Mouse (Mus musculus) myocyte (in vitro differentiated cells): ENCODE data around the gene Arhgap28. TPM values are rescaled to one million over a fixed set of nuclear protein-coding genes. Genes with fewer than 3 reads are reported as not detected.

Experiments used
- H3K27me3 ChIP-seq: one replicate; pipeline ENCODE4 v1.6.1; 2011; ENCODE audit not compliant: control insufficient read depth, insufficient read depth, insufficient read length
- H3K36me3 ChIP-seq: one replicate; pipeline ENCODE4 v1.6.1; 2011; ENCODE audit not compliant: control insufficient read depth, insufficient read depth
- H3K4me2 ChIP-seq: one replicate; pipeline ENCODE4 v1.6.1; 2011; ENCODE audit warnings: low read depth, control low read depth
- H3K4me3 ChIP-seq: one replicate; pipeline ENCODE4 v1.5.1; 2011; ENCODE audit warnings: mild to moderate bottlenecking, control low read depth, moderate library complexity
- H3K79me2 ChIP-seq: one replicate; pipeline ENCODE4 v1.6.1; 2011; ENCODE audit not compliant: control insufficient read depth, insufficient read depth
- H3ac ChIP-seq: one replicate; pipeline ENCODE4 v1.6.1; 2011; ENCODE audit not compliant: control insufficient read depth, insufficient read length
- CEBPB ChIP-seq: IDR thresholded peaks from 2 replicates; pipeline ENCODE4 v1.6.1; 2011; ENCODE audit warnings: mild to moderate bottlenecking, moderate library complexity; ENCODE audit not compliant: poor library complexity, insufficient read depth, severe bottlenecking
- E2F4 ChIP-seq: IDR thresholded peaks from one replicate; pipeline ENCODE4 v1.6.1; 2011; ENCODE audit warnings: mild to moderate bottlenecking, control low read depth, moderate library complexity; ENCODE audit not compliant: insufficient read depth
- MAX ChIP-seq: IDR thresholded peaks from one replicate; pipeline ENCODE4 v1.6.1; 2011; ENCODE audit warnings: low read depth, mild to moderate bottlenecking, control low read depth
- MYOD1 ChIP-seq, 3 experiments: IDR thresholded peaks; one replicate each; pipeline ENCODE4 v1.6.1; 2011; ENCODE audit warnings: control low read depth in 2 of 3, low read depth in 2 of 3, mild to moderate bottlenecking in 2 of 3, moderate library complexity in 1 of 3; ENCODE audit not compliant: insufficient read length in 2 of 3, control insufficient read depth in 1 of 3
- MYOG ChIP-seq, 3 experiments: IDR thresholded peaks; one replicate each; pipeline ENCODE4 v1.6.1; 2011; ENCODE audit warnings: control low read depth in 2 of 3, low read depth in 2 of 3, mild to moderate bottlenecking in 2 of 3; ENCODE audit not compliant: insufficient read length in 2 of 3, control insufficient read depth in 1 of 3, insufficient read depth in 1 of 3
- POLR2A ChIP-seq: IDR thresholded peaks from one replicate; pipeline ENCODE4 v1.6.1; 2011; ENCODE audit warnings: low read depth, mild to moderate bottlenecking, control low read depth, moderate library complexity; ENCODE audit not compliant: insufficient read length
- POLR2AphosphoS2 ChIP-seq: IDR thresholded peaks from one replicate; pipeline ENCODE4 v1.6.1; 2011; ENCODE audit warnings: low read depth, control low read depth; ENCODE audit not compliant: insufficient read length
- REST ChIP-seq: IDR thresholded peaks from one replicate; pipeline ENCODE4 v1.6.1; 2011; ENCODE audit warnings: mild to moderate bottlenecking, control low read depth, moderate library complexity; ENCODE audit not compliant: insufficient read depth, insufficient read length
- SRF ChIP-seq: IDR thresholded peaks from one replicate; pipeline ENCODE4 v1.6.1; 2011; ENCODE audit warnings: low read depth; ENCODE audit not compliant: control insufficient read depth, insufficient read length
- TCF12 ChIP-seq: IDR thresholded peaks from one replicate; pipeline ENCODE4 v1.6.1; 2011; ENCODE audit warnings: mild to moderate bottlenecking, control low read depth; ENCODE audit not compliant: poor library complexity, insufficient read depth, severe bottlenecking
- TCF3 ChIP-seq: IDR thresholded peaks from one replicate; pipeline ENCODE4 v1.6.1; 2011; ENCODE audit warnings: low read depth, control low read depth; ENCODE audit not compliant: insufficient read length
- USF1 ChIP-seq: IDR thresholded peaks from one replicate; pipeline ENCODE4 v1.6.1; 2011; ENCODE audit warnings: low read depth, mild to moderate bottlenecking, control low read depth, moderate library complexity
- polyA plus RNA-seq: library from polyadenylated mRNA; unstranded; fragments of >200 nt; fragmentation: generic; extraction: Trizol; gene quantifications from one replicate; pipeline ENCODE4 v1.2.1, GENCODE M21; 2012; ENCODE audit warnings: missing spikeins

The Arhgap28 gene
- polyA plus RNA-seq, 1 experiment, result 19.8 TPM

- Histone ChIP-seq H3K27me3 (no peaks in the 10 kb centered on the region), H3K36me3 (no peaks in the 10 kb centered on the region), H3K79me2 (peaks cover 23% of the 10 kb centered on the region), H3K4me2 (no peak overlapping the region), H3K4me3 (no peak overlapping the region), H3ac (no peak overlapping the region)
- TF ChIP-seq MYOD1 (IDR thresholded peaks at IDR 0.05; ENCODE audit: control insufficient read depth in 1 of 3, insufficient read length in 2 of 3, low read depth in 2 of 3) (no peak), SRF (no peak), MYOG (IDR thresholded peaks at IDR 0.05; ENCODE audit: control insufficient read depth in 1 of 3, insufficient read depth in 1 of 3, insufficient read length in 2 of 3, low read depth in 2 of 3) (no peak), E2F4 (no peak), CEBPB (no peak), POLR2A (no peak)
Observed at GRCm38 (mm10) chr17:67954961-67955360, 49.0 kb downstream of the Arhgap28 start.

- H3K79me2 ChIP-seq, result peaks cover 18% of the 10 kb centered on the region
- no peaks in the 10 kb centered on the region for H3K36me3 ChIP-seq
- no peak overlapping the region for H3ac ChIP-seq
- no peaks in the 10 kb centered on the region for H3K27me3 ChIP-seq
- H3K4me3 ChIP-seq, result no peak overlapping the region
- no peak for TF ChIP-seq MAX
- TF ChIP-seq POLR2AphosphoS2, result no peak
- no peak for TF ChIP-seq MYOD1 (IDR thresholded peaks at IDR 0.05; ENCODE audit: control insufficient read depth in 1 of 3, insufficient read length in 2 of 3, low read depth in 2 of 3)
- TF ChIP-seq TCF12, result no peak
- TF ChIP-seq USF1, result no peak
- no peak for TF ChIP-seq REST
- no peak for TF ChIP-seq CEBPB
- no peak for TF ChIP-seq MYOG (IDR thresholded peaks at IDR 0.05; ENCODE audit: control insufficient read depth in 1 of 3, insufficient read depth in 1 of 3, insufficient read length in 2 of 3, low read depth in 2 of 3)
- TF ChIP-seq E2F4, result no peak
- no peak for TF ChIP-seq SRF
- H3K4me2 ChIP-seq, result no peak overlapping the region
Observed at GRCm38 (mm10) chr17:67950523-67951213, 53.3 kb downstream of the Arhgap28 start.

DNA sequence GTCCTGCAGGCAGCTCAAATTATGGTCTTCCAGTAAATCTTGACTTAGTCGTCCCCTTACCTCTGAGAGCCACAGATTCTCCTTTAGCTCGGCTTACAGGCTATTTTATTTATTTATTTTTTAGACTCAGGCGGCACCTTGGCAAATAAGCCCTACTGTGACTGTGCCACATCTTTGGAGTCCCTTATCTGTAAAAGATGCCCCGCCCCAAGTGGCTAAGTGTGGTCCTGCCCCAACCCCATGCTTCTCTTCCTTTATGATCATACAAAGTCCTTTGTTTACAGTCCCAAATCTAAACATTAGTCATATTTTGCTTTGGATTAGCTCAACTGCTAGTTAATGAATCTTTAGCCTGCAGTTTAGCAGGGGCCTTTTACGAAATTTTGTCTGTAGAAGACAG, 55.3 kb downstream of the Arhgap28 start:
- Histone ChIP-seq H3K36me3 (no peaks in the 10 kb centered on the region), H3K4me3 (no peak overlapping the region), H3K79me2 (peaks cover 6% of the 10 kb centered on the region), H3K27me3 (no peaks in the 10 kb centered on the region), H3K4me2 (no peak overlapping the region), H3ac (no peak overlapping the region)
- TF ChIP-seq SRF (no peak), CEBPB (no peak), POLR2AphosphoS2 (no peak), POLR2A (no peak), MYOG (IDR thresholded peaks at IDR 0.05; ENCODE audit: control insufficient read depth in 1 of 3, insufficient read depth in 1 of 3, insufficient read length in 2 of 3, low read depth in 2 of 3) (no peak), TCF3 (no peak), E2F4 (no peak), TCF12 (no peak), REST (no peak), MAX (no peak), MYOD1 (IDR thresholded peaks at IDR 0.05; ENCODE audit: control insufficient read depth in 1 of 3, insufficient read length in 2 of 3, low read depth in 2 of 3) (no peak), USF1 (no peak)

DNA sequence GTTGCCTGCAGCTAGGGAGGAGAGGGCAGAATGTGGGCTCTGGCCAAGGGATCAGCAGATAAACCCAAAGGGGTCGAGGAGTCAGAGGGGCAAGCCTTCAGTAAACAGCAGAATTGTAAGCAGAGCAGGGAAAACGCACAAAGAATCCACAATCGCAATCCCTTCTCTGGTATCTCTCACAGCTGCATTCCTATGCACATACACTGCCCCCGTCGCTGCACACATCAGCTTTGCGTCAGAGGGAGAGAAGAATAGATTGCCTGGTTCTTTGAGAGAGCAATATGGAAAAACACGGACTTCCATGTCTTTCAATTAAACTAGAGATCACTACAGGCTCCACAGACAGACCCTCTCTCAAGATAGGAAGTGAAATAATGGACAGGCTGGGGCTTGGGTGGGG, 58.5 kb downstream of the Arhgap28 start:
- Histone ChIP-seq H3K79me2 (peaks cover 6% of the 10 kb centered on the region), H3ac (no peak overlapping the region), H3K27me3 (no peaks in the 10 kb centered on the region), H3K4me3 (no peak overlapping the region), H3K36me3 (no peaks in the 10 kb centered on the region), H3K4me2 (no peak overlapping the region)
- no peak for TF ChIP-seq USF1
- TF ChIP-seq REST, result no peak
- TF ChIP-seq TCF3, result no peak
- TF ChIP-seq MYOD1 (IDR thresholded peaks at IDR 0.05; ENCODE audit: control insufficient read depth in 1 of 3, insufficient read length in 2 of 3, low read depth in 2 of 3), result no peak
- no peak for TF ChIP-seq SRF
- TF ChIP-seq MYOG (IDR thresholded peaks at IDR 0.05; ENCODE audit: control insufficient read depth in 1 of 3, insufficient read depth in 1 of 3, insufficient read length in 2 of 3, low read depth in 2 of 3), result no peak
- TF ChIP-seq TCF12, result no peak
- TF ChIP-seq E2F4, result no peak
- no peak for TF ChIP-seq CEBPB
- no peak for TF ChIP-seq MAX
- no peak for TF ChIP-seq POLR2A
- no peak for TF ChIP-seq POLR2AphosphoS2

DNA sequence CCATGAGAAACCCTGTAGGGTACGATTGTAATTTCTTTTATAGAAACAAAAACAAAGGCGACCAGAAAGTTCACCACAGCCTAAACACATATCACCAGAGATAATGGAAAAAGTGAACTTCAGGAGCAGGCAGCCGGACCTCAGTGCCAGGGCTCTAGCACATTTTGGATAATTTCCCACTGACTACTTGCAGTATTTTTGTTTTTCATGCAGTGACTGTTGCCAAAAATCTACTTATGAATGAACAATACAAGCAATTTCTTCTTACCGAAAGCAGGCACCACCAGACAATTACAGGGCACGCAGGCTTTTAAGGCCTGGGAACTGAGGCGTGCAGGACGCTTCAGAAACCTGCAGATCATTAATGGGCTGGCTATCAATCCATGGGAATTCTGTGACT, 59.7 kb downstream of the Arhgap28 start:
- Histone ChIP-seq H3K27me3 (no peaks in the 10 kb centered on the region), H3K4me3 (no peak overlapping the region)
- TF ChIP-seq E2F4 (no peak), POLR2A (no peak), SRF (no peak), TCF3 (no peak), CEBPB (no peak), TCF12 (no peak), USF1 (no peak), MAX (no peak), REST (no peak), MYOD1 (IDR thresholded peaks at IDR 0.05; ENCODE audit: control insufficient read depth in 1 of 3, insufficient read length in 2 of 3, low read depth in 2 of 3) (no peak), MYOG (IDR thresholded peaks at IDR 0.05; ENCODE audit: control insufficient read depth in 1 of 3, insufficient read depth in 1 of 3, insufficient read length in 2 of 3, low read depth in 2 of 3) (no peak), POLR2AphosphoS2 (no peak)

More for the DNA sequence above, 59.7 kb downstream of the Arhgap28 start:
- H3K36me3 ChIP-seq, result no peaks in the 10 kb centered on the region
- H3K79me2 ChIP-seq, result peaks cover 6% of the 10 kb centered on the region
- no peak overlapping the region for H3ac ChIP-seq
- H3K4me2 ChIP-seq, result no peak overlapping the region
